Comparison of ENCODE assay signal across 14 mouse cellular contexts in genomic region chr5:144944932-144945331, GRCm38 (mm10). TPM values are rescaled to one million over a fixed set of nuclear protein-coding genes. Genes with fewer than 3 reads are reported as not detected.
DNase-seq lines count a peak whose midpoint lies in the region; ATAC-seq lines count a peak whose summit lies in the region.
"Had no signal": no experiment of that assay in that cellular context is flagged by ENCODE, and none has a peak within 500 bp of the region (broad histone marks: within the 10 kb centered on the region; RNA-seq: fewer than 3 reads in every experiment).

No protein-coding gene starts in this region.

- no peaks in the 10 kb centered on the region for H3K27me3 ChIP-seq in limb, embryonic 15.5 days
- H3K27me3 ChIP-seq in limb, embryonic 10.5 days (ENCODE audit: low read depth, poor library complexity, severe bottlenecking), result no peaks in the 10 kb centered on the region

- intact Hi-C loops in gastrocnemius, postnatal 36 days (cut with DNase I), result no loop called here
- intact Hi-C loops in left cerebral cortex, postnatal 4 days (cut with DNase I), result no loop called here

- peak overlapping the region; percentile 27; the same call in 1 of the 2 replicates for H3K27ac ChIP-seq in limb, embryonic 15.5 days
- no peak overlapping the region for H3K27ac ChIP-seq in limb, embryonic 10.5 days
- H3K27ac ChIP-seq: forebrain, embryonic 10.5 days had no signal

- H3K9me3 ChIP-seq in limb, embryonic 15.5 days, result no peaks in the 10 kb centered on the region
- no peaks in the 10 kb centered on the region for H3K9me3 ChIP-seq in limb, embryonic 10.5 days (replicated peaks)
- H3K9me3 ChIP-seq: forebrain, embryonic 10.5 days; G1E had no signal

- H3K4me2 ChIP-seq in limb, embryonic 15.5 days, result no peak overlapping the region
- H3K4me2 ChIP-seq: lung, embryonic 14.5 days had no signal

- no peak overlapping the region for H3K4me3 ChIP-seq in limb, embryonic 15.5 days
- H3K4me3 ChIP-seq in limb, embryonic 10.5 days, result no peak overlapping the region
- H3K4me3 ChIP-seq: forebrain, embryonic 10.5 days had no signal

- WGBS in limb, embryonic 15.5 days, result 72% methylated on average over 7 of the region's 7 CpGs
- whole genome bisulfite sequencing in limb, embryonic 10.5 days, result 90% methylated on average over 7 of the region's 7 CpGs

- ATAC-seq in limb, embryonic 15.5 days (ENCODE audit: insufficient number of reproducible peaks, low FRiP score, low TSS enrichment, low read depth), result no peak

- H3K9ac ChIP-seq in limb, embryonic 15.5 days, result no peak overlapping the region
- H3K9ac ChIP-seq: lung, embryonic 14.5 days had no signal

- DNase-seq in limb, embryonic 10.5 days (ENCODE audit: low spot score), result no peak
- DNase-seq in adrenal gland, postnatal 36 days, result peak; percentile 57 to 59
- peak; percentile 56 to 67 for DNase-seq in gastrocnemius, postnatal 36 days
- peak; percentile 52 to 71 for DNase-seq in lung, postnatal 4 days
- DNase-seq in c-Kit-positive CD71-positive TER-119-positive erythroid progenitor cells, embryonic 14.5 days (ENCODE audit: low spot score), result no peak
- no peak for DNase-seq in embryo, embryonic 10 days (ENCODE audit: low spot score)
- no peak for DNase-seq in left cerebral cortex, postnatal 4 days
- DNase-seq: cerebellum, postnatal 25 days; heart, postnatal 10 days; lung, embryonic 14.5 days; midbrain, embryonic 14.5 days had no signal

- H3K4me1 ChIP-seq in limb, embryonic 15.5 days, result peaks cover 40% of the 10 kb centered on the region
- H3K4me1 ChIP-seq in limb, embryonic 10.5 days, result peaks cover 11% of the 10 kb centered on the region

- H3K36me3 ChIP-seq in limb, embryonic 15.5 days, result no peaks in the 10 kb centered on the region
- H3K36me3 ChIP-seq in limb, embryonic 10.5 days, result no peaks in the 10 kb centered on the region
- H3K36me3 ChIP-seq: forebrain, embryonic 10.5 days; G1E had no signal

RNA-seq across cellular contexts. Expression of gene Smurf1, which starts 20.7 kb away (rescaled TPM):
- polyA plus RNA-seq in limb, embryonic 15.5 days (2015; fragmentation: Nextera tagmentation; extraction: Ambion mirVana), result 16.3 and 18.3 TPM in 2 replicates
- 15.0 and 19.4 TPM in 2 replicates for polyA plus RNA-seq in limb, embryonic 10.5 days (2016; fragmentation: Nextera tagmentation; extraction: Ambion mirVana)
- 10 to 100 TPM; 18.6 to 24.8 TPM for total RNA-seq in adrenal gland, postnatal 36 days (2021)
- 10 to 100 TPM in 1 of 2 experiments, 1 to 10 TPM in 1; 9.4 to 11.0 TPM for total RNA-seq in gastrocnemius, postnatal 36 days (2021)
- 10 to 100 TPM; 59.3 to 60.2 TPM for total RNA-seq in left cerebral cortex, postnatal 4 days (2021)

Comparison
In these comparisons a context has a peak if more than half of its experiments do, and no peak if none do; other contexts are left out.
1. DNase-seq: peak in adrenal gland, postnatal 36 days (2 of 2), gastrocnemius, postnatal 36 days (2 of 2) and lung, postnatal 4 days (2 of 2); none in limb, embryonic 10.5 days (single experiment), c-Kit-positive CD71-positive TER-119-positive erythroid progenitor cells, embryonic 14.5 days (single experiment), embryo, embryonic 10 days (single experiment) and left cerebral cortex, postnatal 4 days (single experiment).